Mouse (Mus musculus): Measurements from ENCODE around the gene Lmln. TPM values are rescaled to one million over a fixed set of nuclear protein-coding genes. Genes with fewer than 3 reads are reported as not detected.

Lmln gene
- polyA plus RNA-seq (2012; ENCODE audit: low replicate concordance) = 0.30 and 2.3 TPM in 2 replicates

GRCm38 (mm10) chr16:33062024-33062681, at the start of gene Lmln:
Gene Lmln, plus strand, starts transcription at chr16:33062521.

GRCm38 (mm10) chr16:33056095-33056785, 6.1 kb upstream of the Lmln start, which contains the start of the genes Iqcg and Rpl35a:
Gene Iqcg, minus strand, starts transcription at chr16:33056218.
Gene Rpl35a, plus strand, starts transcription at chr16:33056453.

Other genes with a start within 250 kb of the Lmln start
- 93.8 and 106 TPM in 2 replicates for gene Fyttd1, start 185.0 kb upstream of the Lmln start, polyA plus RNA-seq (2012; ENCODE audit: low replicate concordance)
- gene Rubcn, start 184.8 kb upstream of the Lmln start, polyA plus RNA-seq (2012; ENCODE audit: low replicate concordance) = 6.0 and 12.4 TPM in 2 replicates
- gene Lrch3, start 148.4 kb upstream of the Lmln start, polyA plus RNA-seq (2012; ENCODE audit: low replicate concordance) = 10.8 and 11.9 TPM in 2 replicates
- gene Iqcg, start 6.3 kb upstream of the Lmln start, polyA plus RNA-seq (2012; ENCODE audit: low replicate concordance) = 0.94 TPM in 1 of 2 replicates, not detected in the other
- 32.1 and 54.3 TPM in 2 replicates for gene Rpl35a, start 6.1 kb upstream of the Lmln start, polyA plus RNA-seq (2012; ENCODE audit: low replicate concordance)
- gene Osbpl11, start 122.5 kb downstream of the Lmln start, polyA plus RNA-seq (2012; ENCODE audit: low replicate concordance) = 4.2 and 4.7 TPM in 2 replicates
- gene Snx4, start 188.9 kb downstream of the Lmln start, polyA plus RNA-seq (2012; ENCODE audit: low replicate concordance) = 6.3 and 13.1 TPM in 2 replicates